9 mouse cellular contexts compared by ENCODE assay signal in the genomic region with DNA sequence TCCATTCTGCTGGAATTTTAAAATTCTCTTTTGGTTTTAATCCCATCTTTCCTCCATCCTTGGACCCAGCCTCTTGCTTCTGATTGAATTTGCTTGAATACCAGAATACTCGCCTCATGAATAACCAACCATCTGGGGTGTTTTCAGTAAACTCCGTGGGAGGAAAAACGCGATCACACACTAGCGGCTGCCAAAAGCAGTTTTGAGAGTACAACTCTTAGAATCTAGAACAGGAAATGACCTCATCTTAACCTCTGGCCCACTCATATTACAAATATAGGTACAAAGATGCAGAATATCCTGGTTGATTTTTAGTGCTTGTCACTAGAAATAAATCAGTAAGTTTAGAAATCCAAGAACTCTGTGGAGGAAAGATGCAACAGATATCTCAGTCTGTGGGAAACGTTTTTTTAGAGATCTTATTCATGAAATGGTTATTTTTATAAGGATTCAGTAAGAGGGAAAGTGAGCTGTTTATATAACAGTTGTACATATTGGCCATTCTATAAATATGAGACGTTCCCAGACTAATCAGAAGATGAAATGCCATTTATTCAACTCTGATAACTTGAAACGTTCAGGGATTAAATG.
DNase-seq lines count a peak whose midpoint lies in the region; ATAC-seq and TF ChIP-seq lines count a peak whose summit lies in the region.
"Had no signal": no experiment of that assay in that cellular context is flagged by ENCODE, and none has a peak within 500 bp of the region (broad histone marks: within the 10 kb centered on the region; RNA-seq: fewer than 3 reads in every experiment).

No protein-coding gene starts in this region.

- no peaks in the 10 kb centered on the region for H3K9me3 ChIP-seq in heart, embryonic 11.5 days (replicated peaks; ENCODE audit: control insufficient read depth, low read length)
- H3K9me3 ChIP-seq in kidney, embryonic 15.5 days (replicated peaks) = no peaks in the 10 kb centered on the region
- H3K9me3 ChIP-seq in midbrain, embryonic 11.5 days (ENCODE audit: control insufficient read depth, low read length) = no peaks in the 10 kb centered on the region

- no peak for ATAC-seq in heart, embryonic 11.5 days (replicated peaks; ENCODE audit: insufficient number of reproducible peaks, low FRiP score, low TSS enrichment)
- no peak; the same call in 1 of the 2 replicates for ATAC-seq in kidney, embryonic 15.5 days (replicated peaks; ENCODE audit: low FRiP score)
- ATAC-seq in midbrain, embryonic 11.5 days (ENCODE audit: low FRiP score) = no peak
- no peak for ATAC-seq in megakaryocyte progenitor cell, adult 5-6 weeks (replicated peaks; ENCODE audit: poor library complexity)

- WGBS in heart, embryonic 11.5 days (ENCODE audit: insufficient replicate concordance) = 45% methylated on average over 8 of the region's 8 CpGs
- 16% methylated on average over 8 of the region's 8 CpGs for WGBS in kidney, embryonic 15.5 days
- 77% methylated on average over 8 of the region's 8 CpGs for WGBS in midbrain, embryonic 11.5 days

- no peak for TF ChIP-seq CTCF in brain, embryonic 14.5 days (IDR thresholded peaks at IDR 0.05; ENCODE audit: borderline replicate concordance, extremely low read depth, insufficient read depth, insufficient read length)

- H3K4me3 ChIP-seq in heart, embryonic 11.5 days (ENCODE audit: low read depth, low read length) = no peak overlapping the region
- no peak overlapping the region for H3K4me3 ChIP-seq in kidney, embryonic 15.5 days (replicated peaks)
- no peak overlapping the region for H3K4me3 ChIP-seq in midbrain, embryonic 11.5 days (ENCODE audit: low read depth, low read length)

- no peak overlapping the region for H3K4me2 ChIP-seq in heart, embryonic 11.5 days
- no peak overlapping the region for H3K4me2 ChIP-seq in kidney, embryonic 15.5 days
- no peak overlapping the region for H3K4me2 ChIP-seq in midbrain, embryonic 11.5 days

- peaks cover 3% of the 10 kb centered on the region for H3K4me1 ChIP-seq in heart, embryonic 11.5 days (ENCODE audit: control insufficient read depth, insufficient read depth, low read length)
- H3K4me1 ChIP-seq in kidney, embryonic 15.5 days = peaks cover 8% of the 10 kb centered on the region
- no peaks in the 10 kb centered on the region for H3K4me1 ChIP-seq in midbrain, embryonic 11.5 days (ENCODE audit: control insufficient read depth, insufficient read depth, low read length)

- H3K27me3 ChIP-seq in heart, embryonic 11.5 days (ENCODE audit: control insufficient read depth, insufficient read depth, low read length) = no peaks in the 10 kb centered on the region
- H3K27me3 ChIP-seq in kidney, embryonic 15.5 days = no peaks in the 10 kb centered on the region
- H3K27me3 ChIP-seq in midbrain, embryonic 11.5 days (ENCODE audit: control insufficient read depth, insufficient read depth, low read length) = peaks cover 9% of the 10 kb centered on the region

- no peak for TF ChIP-seq POLR2A in brain, embryonic 14.5 days (IDR thresholded peaks at IDR 0.05; ENCODE audit: borderline replicate concordance, extremely low read depth, insufficient read depth, insufficient read length, poor library complexity, severe bottlenecking)

- H3K27ac ChIP-seq in heart, embryonic 11.5 days (ENCODE audit: low read depth, low read length) = no peak overlapping the region
- H3K27ac ChIP-seq in kidney, embryonic 15.5 days = peak overlapping the region; percentile 63
- no peak overlapping the region for H3K27ac ChIP-seq in midbrain, embryonic 11.5 days (ENCODE audit: low read depth, low read length)

- peak; percentile 91 for DNase-seq in heart, adult 11 months
- DNase-seq in brain, embryonic 14.5 days (ENCODE audit: low read depth) = peak; percentile 68
- peak; percentile 28 for DNase-seq in lung, postnatal 36 days
- no peak for DNase-seq in urinary bladder, adult 18-20 months (ENCODE audit: low spot score in 2 of 2)
- DNase-seq in midbrain, embryonic 11.5 days (ENCODE audit: low spot score, missing footprints) = no peak
- DNase-seq: cerebellum, adult 2 months had no signal

- H3K9ac ChIP-seq in heart, embryonic 11.5 days (ENCODE audit: low read depth, low read length) = no peak overlapping the region
- H3K9ac ChIP-seq in kidney, embryonic 15.5 days = no peak overlapping the region
- no peak overlapping the region for H3K9ac ChIP-seq in midbrain, embryonic 11.5 days (ENCODE audit: low read length)

- no peaks in the 10 kb centered on the region for H3K36me3 ChIP-seq in heart, embryonic 11.5 days (ENCODE audit: control insufficient read depth, insufficient read depth, low read length)
- 0 out of 2 replicates have a peak, but pooled peaks cover under 1% of the 10 kb centered on the region for H3K36me3 ChIP-seq in kidney, embryonic 15.5 days
- H3K36me3 ChIP-seq in midbrain, embryonic 11.5 days (ENCODE audit: control insufficient read depth, insufficient read depth, low read length) = no peaks in the 10 kb centered on the region

Comparison
In these comparisons a context has a peak if more than half of its experiments do, and no peak if none do; other contexts are left out.
1. DNase-seq: peak in heart, adult 11 months (single experiment), brain, embryonic 14.5 days (single experiment) and lung, postnatal 36 days (single experiment); none in urinary bladder, adult 18-20 months (0 of 2) and midbrain, embryonic 11.5 days (single experiment).